Mouse (Mus musculus) brain, embryonic 14.5 days (tissue): ENCODE data around the gene Pla2g12a. TPM values are rescaled to one million over a fixed set of nuclear protein-coding genes. Genes with fewer than 3 reads are reported as not detected.

Experiments used
- DNase-seq: peaks from one replicate; pipeline ENCODE4 v3.0.0-alpha.2; 2011; ENCODE audit warnings: low read depth
- CTCF ChIP-seq: fragments of 200-500 bp; IDR thresholded peaks from 2 replicates; pipeline ENCODE4 v1.5.1; 2012; ENCODE audit warnings: inconsistent platforms, mild to moderate bottlenecking, moderate library complexity, borderline replicate concordance; ENCODE audit not compliant: insufficient read depth, insufficient read length; ENCODE audit errors: extremely low read depth
- POLR2A ChIP-seq: fragments of 200-500 bp; IDR thresholded peaks from 2 replicates; pipeline ENCODE4 v1.6.1; 2012; ENCODE audit warnings: mild to moderate bottlenecking, inconsistent platforms, borderline replicate concordance; ENCODE audit not compliant: poor library complexity, insufficient read depth, insufficient read length, severe bottlenecking; ENCODE audit errors: extremely low read depth
- polyA plus RNA-seq: library from polyadenylated mRNA; depleted of rRNA; stranded (reverse); fragments of >200 nt; gene quantifications from 2 replicates; pipeline ENCODE4 v1.2.3, GENCODE M21; 2012; rRNA removed

The Pla2g12a gene
- polyA plus RNA-seq, 1 experiment: 23.5 TPM

DNA sequence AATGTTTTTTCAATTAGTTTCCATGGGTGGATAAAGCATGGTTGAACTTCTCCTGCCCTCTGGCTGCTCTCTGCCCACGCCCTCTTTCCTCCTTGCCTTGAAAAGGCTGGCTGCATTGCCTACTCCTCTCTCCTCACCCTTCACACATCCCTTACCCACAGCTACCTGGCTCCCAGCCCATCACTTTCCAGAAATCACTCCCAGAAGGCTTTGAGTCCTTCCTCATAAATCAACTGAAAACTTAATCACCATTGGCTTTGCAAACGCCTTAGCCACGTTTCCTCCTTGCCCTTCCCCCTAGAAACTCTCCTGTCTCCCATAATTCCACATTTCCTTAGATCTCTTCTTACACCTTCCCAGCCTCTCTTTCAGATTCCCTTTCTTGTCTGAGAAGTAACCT, 59.4 kb downstream of the Pla2g12a start:
- no peak for TF ChIP-seq CTCF
- TF ChIP-seq POLR2A: no peak
- DNase-seq: no peak

DNA sequence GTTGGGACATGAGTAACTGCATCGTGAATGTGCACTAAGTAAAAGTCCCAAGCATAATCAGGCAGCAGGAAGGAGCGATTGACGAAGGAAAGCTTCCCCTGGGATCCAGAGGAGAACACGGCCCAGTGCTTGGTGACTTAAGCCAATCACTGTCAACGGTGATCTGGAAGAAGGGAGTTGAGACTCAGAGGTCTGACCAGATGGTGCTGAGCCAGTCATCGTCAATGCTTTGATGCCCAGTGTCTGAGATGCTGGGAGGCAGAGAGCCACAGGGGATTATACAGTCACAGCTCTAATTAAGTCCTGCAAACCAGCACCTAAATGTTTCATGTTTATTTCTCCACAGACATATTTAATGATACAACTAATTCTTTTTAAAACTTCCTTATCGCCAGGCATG, 60.7 kb downstream of the Pla2g12a start:
- DNase-seq: peak; percentile 31
- TF ChIP-seq CTCF: no peak
- TF ChIP-seq POLR2A: no peak

GRCm38 (mm10) chr3:129940780-129941179, 62.4 kb downstream of the Pla2g12a start:
- no peak for TF ChIP-seq POLR2A
- no peak for TF ChIP-seq CTCF
- no peak for DNase-seq

- TF ChIP-seq POLR2A (no peak), CTCF (no peak)
- no peak for DNase-seq
Observed at GRCm38 (mm10) chr3:129941291-129941690, 62.9 kb downstream of the Pla2g12a start.

DNA sequence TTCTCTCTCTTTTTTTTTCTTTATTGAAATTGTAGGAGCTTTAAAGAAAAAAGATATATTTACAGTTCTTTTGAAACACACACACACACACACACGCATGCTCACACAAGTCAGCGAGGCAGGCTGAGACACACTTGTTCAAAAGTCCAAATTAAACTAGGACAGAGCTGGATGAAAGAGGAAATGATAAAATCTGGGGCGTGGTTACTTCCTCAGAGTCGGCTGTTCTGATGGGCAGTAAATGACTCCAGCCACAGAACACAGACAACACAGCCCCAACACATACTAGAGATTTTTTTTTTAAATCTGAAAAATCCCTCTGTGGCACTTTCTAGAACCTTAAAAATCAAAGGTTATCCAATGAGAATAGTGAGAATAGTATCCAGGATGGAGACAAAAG, 65.4 kb downstream of the Pla2g12a start:
- TF ChIP-seq CTCF (no peak), POLR2A (no peak)
- no peak for DNase-seq

Other genes starting within 250 kb of the Pla2g12a start
- 4.8 and 4.9 TPM in 2 replicates for gene Egf, start 123.3 kb upstream of the Pla2g12a start, polyA plus RNA-seq
- gene Lrit3, start 74.6 kb upstream of the Pla2g12a start, polyA plus RNA-seq: 0.15 and 0.23 TPM in 2 replicates
- gene Rrh, start 56.0 kb upstream of the Pla2g12a start, polyA plus RNA-seq: 0.59 and 1.2 TPM in 2 replicates
- gene Gar1, start 47.2 kb upstream of the Pla2g12a start, polyA plus RNA-seq: 56.6 and 57.6 TPM in 2 replicates
- gene Cfi, start 42.7 kb upstream of the Pla2g12a start, polyA plus RNA-seq: 0.04 and 0.21 TPM in 2 replicates
- 26.4 and 38.0 TPM in 2 replicates for gene Casp6, start 22.8 kb downstream of the Pla2g12a start, polyA plus RNA-seq
- 3.0 and 3.8 TPM in 2 replicates for gene Mcub, start 91.6 kb downstream of the Pla2g12a start, polyA plus RNA-seq
- gene Sec24b, start 182.9 kb downstream of the Pla2g12a start, polyA plus RNA-seq: 60.9 and 82.0 TPM in 2 replicates